Mouse (Mus musculus): ENCODE measurements at regions not wholly inside any gene's neighbourhood (a gene's known extent, or its start where the extent isn't known, plus 50 kb on each side); places are given as distances from the start of the nearest gene placed in this dataset.

DNA sequence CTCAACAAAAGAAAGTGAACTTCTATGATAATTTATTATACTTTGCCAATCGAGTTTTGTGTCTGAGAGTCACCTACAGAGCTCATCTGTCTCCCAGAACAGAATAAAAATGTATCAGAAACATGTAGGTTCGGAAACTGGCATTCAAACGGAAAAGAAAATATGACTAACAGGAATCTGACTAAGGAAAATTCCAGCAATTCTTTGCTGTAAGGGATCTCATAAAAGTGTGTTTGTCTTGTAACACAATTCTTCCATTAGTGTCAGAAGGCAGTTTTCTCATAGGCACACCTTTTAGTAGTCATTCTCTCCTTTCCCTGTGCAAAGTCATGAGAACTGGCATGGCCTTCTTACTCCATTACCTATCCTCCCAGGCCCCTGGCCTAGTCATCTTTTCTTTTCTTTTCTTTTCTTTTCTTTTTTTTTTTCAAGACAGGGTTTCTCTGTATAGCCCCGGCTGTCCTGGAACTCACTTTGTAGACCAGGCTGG, 3490.9 kb downstream of the 9330182O14Rik start:
- no peak for TF ChIP-seq CTCF (IDR thresholded peaks at IDR 0.05)
- TF ChIP-seq POLR2A (IDR thresholded peaks at IDR 0.05; ENCODE audit: insufficient read depth, low read depth, low read length): no peak
- TF ChIP-seq EP300 (IDR thresholded peaks at IDR 0.05; ENCODE audit: insufficient read depth, low read depth, low read length): no peak
